Mouse (Mus musculus): ENCODE measurements around the gene Actr5.
A peak's percentile ranks its signal among the peaks of the same experiment; 100 is the strongest.

Actr5 gene

GRCm38 (mm10) chr2:158667022-158667670 is 42.5 kb downstream of the Actr5 start:
- peak; percentile 9 for DNase-seq (ENCODE audit: low spot score)

- DNase-seq (ENCODE audit: low spot score): no peak
Observed at GRCm38 (mm10) chr2:158667671-158668432, 43.2 kb downstream of the Actr5 start.

GRCm38 (mm10) chr2:158668433-158669010 is 43.8 kb downstream of the Actr5 start:
- no peak for DNase-seq (ENCODE audit: low spot score)

GRCm38 (mm10) chr2:158669199-158670195 is 44.8 kb downstream of the Actr5 start:
- no peak for DNase-seq (ENCODE audit: low spot score)

GRCm38 (mm10) chr2:158670571-158670970 is 45.9 kb downstream of the Actr5 start:
- DNase-seq (ENCODE audit: low spot score): no peak

GRCm38 (mm10) chr2:158672829-158673228 is 48.1 kb downstream of the Actr5 start:
- no peak for DNase-seq (ENCODE audit: low spot score)

GRCm38 (mm10) chr2:158673493-158673892 is 48.8 kb downstream of the Actr5 start:
- no peak for DNase-seq (ENCODE audit: low spot score)

- no peak for DNase-seq (ENCODE audit: low spot score)
Observed at GRCm38 (mm10) chr2:158674131-158674530, 49.4 kb downstream of the Actr5 start.

GRCm38 (mm10) chr2:158674759-158675158 is 50.1 kb downstream of the Actr5 start:
- DNase-seq (ENCODE audit: low spot score): no peak

- DNase-seq (ENCODE audit: low spot score): no peak
Observed at GRCm38 (mm10) chr2:158675161-158675560, 50.5 kb downstream of the Actr5 start.

GRCm38 (mm10) chr2:158675907-158676533 is 51.3 kb downstream of the Actr5 start:
- no peak for DNase-seq (ENCODE audit: low spot score)

- DNase-seq (ENCODE audit: low spot score): no peak
Observed at GRCm38 (mm10) chr2:158677946-158678345, 53.3 kb downstream of the Actr5 start.

GRCm38 (mm10) chr2:158679091-158679490 is 54.4 kb downstream of the Actr5 start:
- no peak for DNase-seq (ENCODE audit: low spot score)

- DNase-seq (ENCODE audit: low spot score): no peak
Observed at GRCm38 (mm10) chr2:158680357-158680889, 55.7 kb downstream of the Actr5 start.

- no peak for DNase-seq (ENCODE audit: low spot score)
Observed at GRCm38 (mm10) chr2:158681714-158682113, 57.0 kb downstream of the Actr5 start.

GRCm38 (mm10) chr2:158682344-158683037 is 57.8 kb downstream of the Actr5 start:
- DNase-seq (ENCODE audit: low spot score): no peak

- DNase-seq (ENCODE audit: low spot score): no peak
Observed at GRCm38 (mm10) chr2:158683038-158683413, 58.3 kb downstream of the Actr5 start.

- DNase-seq (ENCODE audit: low spot score): no peak
Observed at GRCm38 (mm10) chr2:158684247-158684843, 59.7 kb downstream of the Actr5 start.

GRCm38 (mm10) chr2:158684910-158685309 is 60.2 kb downstream of the Actr5 start:
- DNase-seq (ENCODE audit: low spot score): no peak

GRCm38 (mm10) chr2:158686394-158686793 is 61.7 kb downstream of the Actr5 start:
- DNase-seq (ENCODE audit: low spot score): no peak
